Mouse (Mus musculus): ENCODE data around the gene Ulbp1. TPM values are rescaled to one million over a fixed set of nuclear protein-coding genes. Genes with fewer than 3 reads are reported as not detected.
"Not testable (repeated sequence)": the region's sequence is repeated elsewhere in the genome, so short reads cannot be mapped to it uniquely, and the experiment has no call there.

Ulbp1 gene
- 2.8 and 4.0 TPM in 2 replicates for polyA plus RNA-seq (2014; fragmentation: Nextera tagmentation; extraction: Ambion mirVana)

- Histone ChIP-seq H3K4me1 (ENCODE audit: control insufficient read depth, insufficient read depth, low read length) (no peaks in the 10 kb centered on the region), H3K4me2 (ENCODE audit: low read depth, low read length) (peak within 1 kb of the TSS; percentile 16; the same call in 1 of the 2 replicates), H3K4me3 (ENCODE audit: low read depth, low read length) (no peak within 1 kb of the TSS), H3K36me3 (ENCODE audit: control insufficient read depth, insufficient read depth, low read length) (no peaks in the 10 kb centered on the region), H3K27ac (replicated peaks; ENCODE audit: low read depth, low read length) (no peak within 1 kb of the TSS), H3K9ac (ENCODE audit: low read depth, low read length) (no peak within 1 kb of the TSS), H3K27me3 (replicated peaks; ENCODE audit: control insufficient read depth, insufficient read depth, low read length) (no peaks in the 10 kb centered on the region), H3K9me3 (ENCODE audit: control insufficient read depth, low read length) (no peaks in the 10 kb centered on the region)
- WGBS = 66% methylated on average over 13 of the region's 13 CpGs
- ATAC-seq (ENCODE audit: low read depth) = no peak
- peak; percentile 22 for DNase-seq (ENCODE audit: low spot score)
Measured at GRCm38 (mm10) chr10:7473197-7473889, at the start of gene Ulbp1. Gene Ulbp1 (minus strand): TSS chr10:7473638.

GRCm38 (mm10) chr10:7498180-7498579, 24.7 kb upstream of the Ulbp1 start:
- WGBS = 28% methylated on average over 1 of the region's 1 CpGs
- not testable (repeated sequence) for H3K36me3 ChIP-seq (ENCODE audit: control insufficient read depth, insufficient read depth, low read length); ATAC-seq (ENCODE audit: low read depth); H3K27me3 ChIP-seq (replicated peaks; ENCODE audit: control insufficient read depth, insufficient read depth, low read length); H3K9ac ChIP-seq (ENCODE audit: low read depth, low read length); H3K4me2 ChIP-seq (ENCODE audit: low read depth, low read length); H3K9me3 ChIP-seq (ENCODE audit: control insufficient read depth, low read length); H3K4me1 ChIP-seq (ENCODE audit: control insufficient read depth, insufficient read depth, low read length); DNase-seq (ENCODE audit: low spot score); H3K27ac ChIP-seq (replicated peaks; ENCODE audit: low read depth, low read length); H3K4me3 ChIP-seq (ENCODE audit: low read depth, low read length)

GRCm38 (mm10) chr10:7492384-7492783, 18.9 kb upstream of the Ulbp1 start:
- not testable (repeated sequence) for H3K4me3 ChIP-seq (ENCODE audit: low read depth, low read length); H3K27ac ChIP-seq (replicated peaks; ENCODE audit: low read depth, low read length); H3K36me3 ChIP-seq (ENCODE audit: control insufficient read depth, insufficient read depth, low read length); DNase-seq (ENCODE audit: low spot score); H3K9me3 ChIP-seq (ENCODE audit: control insufficient read depth, low read length); H3K9ac ChIP-seq (ENCODE audit: low read depth, low read length); H3K4me1 ChIP-seq (ENCODE audit: control insufficient read depth, insufficient read depth, low read length); H3K27me3 ChIP-seq (replicated peaks; ENCODE audit: control insufficient read depth, insufficient read depth, low read length); ATAC-seq (ENCODE audit: low read depth)
- 8% methylated on average over 10 of the region's 10 CpGs for WGBS
- peak overlapping the region; percentile 39 for H3K4me2 ChIP-seq (ENCODE audit: low read depth, low read length)

GRCm38 (mm10) chr10:7483650-7484049, 10.2 kb upstream of the Ulbp1 start:
- H3K27ac ChIP-seq (replicated peaks; ENCODE audit: low read depth, low read length) = no peak overlapping the region
- ATAC-seq (ENCODE audit: low read depth) = no peak
- no peaks in the 10 kb centered on the region for H3K4me1 ChIP-seq (ENCODE audit: control insufficient read depth, insufficient read depth, low read length)
- no peaks in the 10 kb centered on the region for H3K27me3 ChIP-seq (replicated peaks; ENCODE audit: control insufficient read depth, insufficient read depth, low read length)
- DNase-seq (ENCODE audit: low spot score) = no peak
- H3K9ac ChIP-seq (ENCODE audit: low read depth, low read length) = no peak overlapping the region
- no peaks in the 10 kb centered on the region for H3K9me3 ChIP-seq (ENCODE audit: control insufficient read depth, low read length)
- no peak overlapping the region for H3K4me2 ChIP-seq (ENCODE audit: low read depth, low read length)
- WGBS = 61% methylated on average over 4 of the region's 4 CpGs
- no peak overlapping the region for H3K4me3 ChIP-seq (ENCODE audit: low read depth, low read length)
- H3K36me3 ChIP-seq (ENCODE audit: control insufficient read depth, insufficient read depth, low read length) = no peaks in the 10 kb centered on the region

GRCm38 (mm10) chr10:7474225-7474624, 787 bp upstream of the Ulbp1 start:
- WGBS = 88% methylated on average over 6 of the region's 13 CpGs
- not testable (repeated sequence) for H3K4me1 ChIP-seq (ENCODE audit: control insufficient read depth, insufficient read depth, low read length); H3K9me3 ChIP-seq (ENCODE audit: control insufficient read depth, low read length); H3K27ac ChIP-seq (replicated peaks; ENCODE audit: low read depth, low read length); H3K4me2 ChIP-seq (ENCODE audit: low read depth, low read length); DNase-seq (ENCODE audit: low spot score); H3K36me3 ChIP-seq (ENCODE audit: control insufficient read depth, insufficient read depth, low read length); H3K27me3 ChIP-seq (replicated peaks; ENCODE audit: control insufficient read depth, insufficient read depth, low read length); ATAC-seq (ENCODE audit: low read depth); H3K9ac ChIP-seq (ENCODE audit: low read depth, low read length); H3K4me3 ChIP-seq (ENCODE audit: low read depth, low read length)

GRCm38 (mm10) chr10:7471664-7472063, 1.8 kb downstream of the Ulbp1 start:
- H3K36me3 ChIP-seq (ENCODE audit: control insufficient read depth, insufficient read depth, low read length) = no peaks in the 10 kb centered on the region
- DNase-seq (ENCODE audit: low spot score) (no peak), ATAC-seq (ENCODE audit: low read depth) (no peak)
- WGBS = 71% methylated on average over 3 of the region's 3 CpGs
- H3K27me3 ChIP-seq (replicated peaks; ENCODE audit: control insufficient read depth, insufficient read depth, low read length) = no peaks in the 10 kb centered on the region
- H3K9ac ChIP-seq (ENCODE audit: low read depth, low read length) = no peak overlapping the region
- H3K4me3 ChIP-seq (ENCODE audit: low read depth, low read length) = no peak overlapping the region
- no peak overlapping the region for H3K27ac ChIP-seq (replicated peaks; ENCODE audit: low read depth, low read length)
- no peak overlapping the region for H3K4me2 ChIP-seq (ENCODE audit: low read depth, low read length)
- H3K9me3 ChIP-seq (ENCODE audit: control insufficient read depth, low read length) = no peaks in the 10 kb centered on the region
- no peaks in the 10 kb centered on the region for H3K4me1 ChIP-seq (ENCODE audit: control insufficient read depth, insufficient read depth, low read length)

- Histone ChIP-seq H3K9ac (ENCODE audit: low read depth, low read length) (0 out of 2 replicates have a peak overlapping the region, but pooled peaks have one; percentile 5), H3K27me3 (replicated peaks; ENCODE audit: control insufficient read depth, insufficient read depth, low read length) (no peaks in the 10 kb centered on the region), H3K4me2 (ENCODE audit: low read depth, low read length) (peak overlapping the region; percentile 49), H3K4me3 (ENCODE audit: low read depth, low read length) (0 out of 2 replicates have a peak overlapping the region, but pooled peaks have one; percentile 13), H3K4me1 (ENCODE audit: control insufficient read depth, insufficient read depth, low read length) (no peaks in the 10 kb centered on the region), H3K9me3 (ENCODE audit: control insufficient read depth, low read length) (no peaks in the 10 kb centered on the region), H3K27ac (replicated peaks; ENCODE audit: low read depth, low read length) (no peak overlapping the region), H3K36me3 (ENCODE audit: control insufficient read depth, insufficient read depth, low read length) (no peaks in the 10 kb centered on the region)
- ATAC-seq (ENCODE audit: low read depth) = no peak
- no peak for DNase-seq (ENCODE audit: low spot score)
- 6% methylated on average over 7 of the region's 7 CpGs for WGBS
Measured at GRCm38 (mm10) chr10:7470457-7470856, 3.0 kb downstream of the Ulbp1 start.

GRCm38 (mm10) chr10:7469716-7470414, 3.6 kb downstream of the Ulbp1 start:
- not testable (repeated sequence) for H3K27me3 ChIP-seq (replicated peaks; ENCODE audit: control insufficient read depth, insufficient read depth, low read length); H3K9ac ChIP-seq (ENCODE audit: low read depth, low read length); H3K27ac ChIP-seq (replicated peaks; ENCODE audit: low read depth, low read length); ATAC-seq (ENCODE audit: low read depth); H3K9me3 ChIP-seq (ENCODE audit: control insufficient read depth, low read length); H3K36me3 ChIP-seq (ENCODE audit: control insufficient read depth, insufficient read depth, low read length); DNase-seq (ENCODE audit: low spot score); H3K4me1 ChIP-seq (ENCODE audit: control insufficient read depth, insufficient read depth, low read length)
- Histone ChIP-seq H3K4me2 (ENCODE audit: low read depth, low read length) (peak overlapping the region; percentile 49), H3K4me3 (ENCODE audit: low read depth, low read length) (0 out of 2 replicates have a peak overlapping the region, but pooled peaks have one; percentile 13)
- whole genome bisulfite sequencing = 0% methylated on average over 5 of the region's 7 CpGs
